Mouse (Mus musculus): Measurements from ENCODE around the gene Efcc1. TPM values are rescaled to one million over a fixed set of nuclear protein-coding genes. Genes with fewer than 3 reads are reported as not detected.

Efcc1 gene
- polyA plus RNA-seq, 1 experiment from 2014 or later = 2.0 TPM

DNA sequence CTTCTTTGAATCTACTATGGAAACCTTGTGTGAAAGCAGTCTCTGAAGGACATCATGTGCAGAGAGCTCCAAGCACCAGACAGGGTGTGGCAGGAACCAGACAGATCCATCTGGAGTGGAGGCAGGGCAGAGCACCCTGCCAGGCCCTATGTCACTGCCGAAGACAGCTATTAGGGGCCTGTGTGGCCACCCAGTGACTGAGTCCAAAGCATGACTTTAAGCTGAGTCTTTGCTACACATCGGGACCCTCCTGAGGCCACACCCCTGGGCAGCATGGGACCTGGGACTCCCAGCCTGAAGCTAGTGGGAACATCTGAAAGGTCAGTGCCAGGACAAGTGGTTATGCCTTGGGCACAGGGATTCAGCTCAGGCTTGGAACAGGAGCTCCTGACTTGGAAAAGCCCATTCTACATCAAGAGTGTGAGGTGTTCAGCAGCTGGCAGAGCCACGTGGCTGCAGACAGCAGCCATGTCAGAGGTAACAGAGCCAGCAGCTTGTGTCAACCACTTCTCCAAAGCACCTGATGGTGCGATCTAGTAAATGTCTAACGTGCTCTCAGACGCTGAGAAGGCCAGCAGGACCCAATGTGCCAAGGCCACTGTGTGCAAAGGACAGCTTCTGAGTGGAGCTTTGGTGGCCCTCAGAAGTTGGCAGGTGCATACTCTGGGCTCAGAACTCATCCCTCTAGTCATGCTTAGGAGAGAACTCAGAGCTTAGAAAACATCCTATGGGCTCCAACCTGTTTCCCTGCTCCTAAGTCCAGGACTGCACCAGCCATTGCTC, 56.6 kb downstream of the Efcc1 start:
- Histone ChIP-seq H3K36me3 (ENCODE audit: insufficient read depth, low read length) (peaks cover 5% of the 10 kb centered on the region), H3K4me1 (ENCODE audit: insufficient read depth, low read length) (peaks cover 26% of the 10 kb centered on the region), H3K9ac (replicated peaks; ENCODE audit: low read length) (no peak overlapping the region), H3K9me3 (ENCODE audit: low read length) (no peaks in the 10 kb centered on the region), H3K27me3 (ENCODE audit: insufficient read depth, low read length) (no peaks in the 10 kb centered on the region), H3K4me2 (replicated peaks; ENCODE audit: low read depth, low read length) (no peak overlapping the region), H3K27ac (ENCODE audit: low read length) (no peak overlapping the region), H3K4me3 (ENCODE audit: low read length) (no peak overlapping the region)
- WGBS = 83% methylated on average over 6 of the region's 6 CpGs
- no peak for ATAC-seq (ENCODE audit: low FRiP score, low TSS enrichment)

DNA sequence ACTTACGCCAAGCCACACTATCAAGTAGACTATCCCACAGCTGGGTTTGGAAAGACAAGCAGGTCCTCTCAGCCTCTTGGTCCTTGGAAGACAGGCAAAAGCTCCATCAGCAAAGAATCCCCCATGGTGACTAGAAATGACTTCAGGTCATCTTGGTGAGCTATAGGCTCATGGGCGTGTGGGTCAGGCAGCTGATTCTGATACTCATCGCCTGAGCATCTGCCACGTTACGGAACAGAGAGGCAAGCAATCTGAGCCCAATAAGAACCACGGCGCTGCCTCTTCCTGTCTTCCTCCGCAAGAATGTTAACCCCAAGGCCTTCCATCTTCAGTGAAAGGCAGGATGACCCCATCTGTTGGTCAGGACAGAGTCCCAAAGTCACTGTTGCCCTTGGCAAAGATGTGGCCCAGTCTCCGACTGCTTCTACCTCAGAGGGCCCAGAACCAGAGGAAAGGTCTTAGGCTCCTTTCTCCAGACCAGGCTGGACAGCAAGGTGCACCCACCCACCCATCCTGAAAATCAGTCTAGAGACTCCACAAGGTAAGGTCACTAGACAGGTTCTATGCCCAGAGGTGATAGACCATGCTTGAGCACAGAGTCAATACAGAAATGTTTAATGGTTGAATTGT, 57.7 kb downstream of the Efcc1 start:
- Histone ChIP-seq H3K27me3 (ENCODE audit: insufficient read depth, low read length) (no peaks in the 10 kb centered on the region), H3K36me3 (ENCODE audit: insufficient read depth, low read length) (peaks cover 8% of the 10 kb centered on the region), H3K4me1 (ENCODE audit: insufficient read depth, low read length) (peaks cover 26% of the 10 kb centered on the region), H3K4me2 (replicated peaks; ENCODE audit: low read depth, low read length) (no peak overlapping the region), H3K9me3 (ENCODE audit: low read length) (no peaks in the 10 kb centered on the region), H3K9ac (replicated peaks; ENCODE audit: low read length) (no peak overlapping the region), H3K27ac (ENCODE audit: low read length) (peak overlapping the region; percentile 70; the same call in 1 of the 2 replicates), H3K4me3 (ENCODE audit: low read length) (no peak overlapping the region)
- WGBS = 95% methylated on average over 9 of the region's 9 CpGs
- ATAC-seq (ENCODE audit: low FRiP score, low TSS enrichment) = no peak

DNA sequence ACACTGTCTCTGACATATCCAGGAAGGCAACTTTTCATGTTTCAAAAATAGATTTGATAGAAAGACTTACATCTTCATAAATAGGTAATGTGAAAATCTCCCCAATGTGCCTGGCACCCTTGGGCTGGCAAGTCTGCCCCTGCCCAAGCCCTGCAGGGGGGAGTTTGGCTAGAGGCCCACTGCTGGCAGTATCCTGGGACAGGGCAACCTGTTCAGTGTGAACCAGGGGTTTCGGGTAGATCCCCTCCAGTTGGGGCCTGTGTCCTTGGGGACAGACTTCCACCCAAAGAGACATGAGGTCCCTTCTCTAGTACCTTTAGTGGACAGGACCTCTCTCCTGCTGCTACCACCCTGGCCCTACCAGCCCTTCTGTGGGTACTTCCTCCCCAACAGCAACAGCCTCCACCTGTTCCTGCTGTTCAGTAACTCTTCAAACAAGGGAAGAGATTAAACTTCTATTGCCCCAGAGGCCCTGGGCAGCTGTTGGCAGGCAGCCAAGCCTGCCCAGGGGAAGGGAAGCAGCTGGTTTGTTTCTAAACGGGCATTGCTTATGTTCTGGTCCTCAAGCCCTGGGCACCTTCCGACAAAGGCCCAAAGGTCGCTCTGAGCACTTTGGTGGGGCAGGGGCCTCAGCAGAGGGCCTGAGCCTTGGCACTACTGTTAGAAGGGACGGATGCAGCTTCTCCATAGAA, 58.4 kb downstream of the Efcc1 start:
- Histone ChIP-seq H3K4me1 (ENCODE audit: insufficient read depth, low read length) (peaks cover 26% of the 10 kb centered on the region), H3K9ac (replicated peaks; ENCODE audit: low read length) (0 out of 2 replicates have a peak overlapping the region, but pooled peaks have one; percentile 15), H3K4me3 (ENCODE audit: low read length) (no peak overlapping the region), H3K9me3 (ENCODE audit: low read length) (no peaks in the 10 kb centered on the region), H3K36me3 (ENCODE audit: insufficient read depth, low read length) (peaks cover 8% of the 10 kb centered on the region), H3K4me2 (replicated peaks; ENCODE audit: low read depth, low read length) (no peak overlapping the region), H3K27ac (ENCODE audit: low read length) (peak overlapping the region; percentile 70), H3K27me3 (ENCODE audit: insufficient read depth, low read length) (no peaks in the 10 kb centered on the region)
- WGBS = 38% methylated on average over 5 of the region's 5 CpGs
- peak; percentile 64 for ATAC-seq (ENCODE audit: low FRiP score, low TSS enrichment)

GRCm38 (mm10) chr6:87789791-87790190, 59.1 kb downstream of the Efcc1 start:
- no peak overlapping the region for H3K4me3 ChIP-seq (ENCODE audit: low read length)
- no peaks in the 10 kb centered on the region for H3K9me3 ChIP-seq (ENCODE audit: low read length)
- WGBS = 72% methylated on average over 6 of the region's 6 CpGs
- H3K4me2 ChIP-seq (replicated peaks; ENCODE audit: low read depth, low read length) = no peak overlapping the region
- peaks cover 26% of the 10 kb centered on the region for H3K4me1 ChIP-seq (ENCODE audit: insufficient read depth, low read length)
- no peak for ATAC-seq (ENCODE audit: low FRiP score, low TSS enrichment)
- H3K27me3 ChIP-seq (ENCODE audit: insufficient read depth, low read length) = no peaks in the 10 kb centered on the region
- H3K27ac ChIP-seq (ENCODE audit: low read length) = peak overlapping the region; percentile 70
- peaks cover 8% of the 10 kb centered on the region for H3K36me3 ChIP-seq (ENCODE audit: insufficient read depth, low read length)
- H3K9ac ChIP-seq (replicated peaks; ENCODE audit: low read length) = 0 out of 2 replicates have a peak overlapping the region, but pooled peaks have one; percentile 15

GRCm38 (mm10) chr6:87790779-87791480, 60.3 kb downstream of the Efcc1 start:
- H3K27me3 ChIP-seq (ENCODE audit: insufficient read depth, low read length) = no peaks in the 10 kb centered on the region
- WGBS = 60% methylated on average over 7 of the region's 7 CpGs
- 0 out of 2 replicates have a peak, but pooled peaks have one; percentile 50 for ATAC-seq (ENCODE audit: low FRiP score, low TSS enrichment)
- H3K4me2 ChIP-seq (replicated peaks; ENCODE audit: low read depth, low read length) = no peak overlapping the region
- peaks cover 26% of the 10 kb centered on the region for H3K4me1 ChIP-seq (ENCODE audit: insufficient read depth, low read length)
- no peak overlapping the region for H3K4me3 ChIP-seq (ENCODE audit: low read length)
- H3K9me3 ChIP-seq (ENCODE audit: low read length) = no peaks in the 10 kb centered on the region
- H3K27ac ChIP-seq (ENCODE audit: low read length) = no peak overlapping the region
- H3K9ac ChIP-seq (replicated peaks; ENCODE audit: low read length) = no peak overlapping the region
- H3K36me3 ChIP-seq (ENCODE audit: insufficient read depth, low read length) = peaks cover 8% of the 10 kb centered on the region

DNA sequence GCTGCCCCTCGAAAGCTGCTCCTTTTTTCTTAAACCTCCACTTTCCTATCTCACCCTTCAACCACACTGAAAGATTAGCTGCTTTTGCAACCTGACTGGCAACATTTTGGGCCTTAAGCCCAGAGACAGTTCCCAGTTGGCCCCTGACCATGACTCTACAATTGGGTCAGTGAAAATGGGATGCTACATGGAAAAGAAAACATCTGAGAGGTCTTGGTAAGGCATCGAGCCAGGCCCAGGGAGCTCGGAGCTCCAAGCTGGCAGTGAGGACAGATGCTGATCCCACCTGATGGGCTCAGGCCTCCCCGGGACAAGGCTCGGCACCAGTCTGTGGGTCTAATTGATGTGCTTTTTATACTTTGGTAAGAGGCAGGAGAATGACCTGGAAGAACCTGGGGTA, 61.2 kb downstream of the Efcc1 start:
- Histone ChIP-seq H3K4me2 (replicated peaks; ENCODE audit: low read depth, low read length) (no peak overlapping the region), H3K4me3 (ENCODE audit: low read length) (no peak overlapping the region), H3K27me3 (ENCODE audit: insufficient read depth, low read length) (no peaks in the 10 kb centered on the region), H3K27ac (ENCODE audit: low read length) (no peak overlapping the region), H3K9me3 (ENCODE audit: low read length) (no peaks in the 10 kb centered on the region), H3K36me3 (ENCODE audit: insufficient read depth, low read length) (peaks cover 8% of the 10 kb centered on the region), H3K9ac (replicated peaks; ENCODE audit: low read length) (no peak overlapping the region), H3K4me1 (ENCODE audit: insufficient read depth, low read length) (peaks cover 26% of the 10 kb centered on the region)
- WGBS = 96% methylated on average over 5 of the region's 5 CpGs
- no peak for ATAC-seq (ENCODE audit: low FRiP score, low TSS enrichment)

- H3K36me3 ChIP-seq (ENCODE audit: insufficient read depth, low read length) = peaks cover 8% of the 10 kb centered on the region
- no peak overlapping the region for H3K9ac ChIP-seq (replicated peaks; ENCODE audit: low read length)
- WGBS = 94% methylated on average over 10 of the region's 10 CpGs
- no peak overlapping the region for H3K27ac ChIP-seq (ENCODE audit: low read length)
- no peak for ATAC-seq (ENCODE audit: low FRiP score, low TSS enrichment)
- no peak overlapping the region for H3K4me3 ChIP-seq (ENCODE audit: low read length)
- peaks cover 27% of the 10 kb centered on the region for H3K4me1 ChIP-seq (ENCODE audit: insufficient read depth, low read length)
- no peaks in the 10 kb centered on the region for H3K27me3 ChIP-seq (ENCODE audit: insufficient read depth, low read length)
- H3K9me3 ChIP-seq (ENCODE audit: low read length) = no peaks in the 10 kb centered on the region
- no peak overlapping the region for H3K4me2 ChIP-seq (replicated peaks; ENCODE audit: low read depth, low read length)
Measured at GRCm38 (mm10) chr6:87793821-87794510, 63.3 kb downstream of the Efcc1 start.

DNA sequence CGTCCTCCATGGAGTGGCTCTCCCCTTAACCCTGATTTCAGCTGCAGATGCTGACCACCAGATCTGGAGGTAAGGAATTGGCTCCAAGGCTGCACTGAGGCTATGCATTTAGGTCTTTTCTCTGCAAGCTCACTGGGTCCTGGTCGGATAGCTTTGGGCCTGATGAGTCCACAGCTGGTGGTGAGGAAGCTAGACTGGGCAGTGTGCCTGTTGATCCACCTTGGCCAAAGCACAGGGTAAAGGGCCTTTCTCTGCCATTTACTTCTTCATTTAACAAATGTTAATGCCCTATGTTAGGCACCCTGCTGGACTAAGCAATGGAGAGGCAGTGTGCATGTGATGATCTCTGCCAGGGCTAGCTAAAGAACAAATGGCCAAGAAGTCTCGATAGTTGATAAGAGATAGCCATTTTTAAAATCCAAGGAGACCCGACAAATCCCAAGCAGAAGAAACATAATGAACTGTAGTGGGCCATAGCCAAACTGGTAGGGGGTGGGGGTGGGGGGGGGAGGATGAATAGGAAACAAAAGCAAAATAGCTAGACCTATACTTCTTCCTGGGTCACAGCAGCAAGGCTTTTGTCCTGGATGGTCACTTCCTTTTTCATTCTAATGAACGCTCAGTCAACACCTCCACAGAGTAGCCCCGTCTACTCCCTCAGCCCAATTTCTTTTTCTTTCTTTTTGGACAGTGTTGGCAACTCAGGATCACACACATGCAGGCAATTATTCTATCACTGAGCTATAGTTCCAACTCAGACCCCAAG, 64.9 kb downstream of the Efcc1 start:
- no peak overlapping the region for H3K9ac ChIP-seq (replicated peaks; ENCODE audit: low read length)
- H3K27me3 ChIP-seq (ENCODE audit: insufficient read depth, low read length) = no peaks in the 10 kb centered on the region
- peaks cover 8% of the 10 kb centered on the region for H3K36me3 ChIP-seq (ENCODE audit: insufficient read depth, low read length)
- H3K4me2 ChIP-seq (replicated peaks; ENCODE audit: low read depth, low read length) = no peak overlapping the region
- H3K4me1 ChIP-seq (ENCODE audit: insufficient read depth, low read length) = peaks cover 14% of the 10 kb centered on the region; the same call in 1 of the 2 replicates
- H3K27ac ChIP-seq (ENCODE audit: low read length) = no peak overlapping the region
- no peaks in the 10 kb centered on the region for H3K9me3 ChIP-seq (ENCODE audit: low read length)
- H3K4me3 ChIP-seq (ENCODE audit: low read length) = no peak overlapping the region
- ATAC-seq (ENCODE audit: low FRiP score, low TSS enrichment) = no peak
- 79% methylated on average over 6 of the region's 6 CpGs for WGBS

All from kidney, embryonic 16.5 days (tissue).